Mouse (Mus musculus): ENCODE measurements at regions not wholly inside any gene's neighbourhood (a gene's known extent, or its start where the extent isn't known, plus 50 kb on each side); places are given as distances from the start of the nearest gene placed in this dataset.

DNA sequence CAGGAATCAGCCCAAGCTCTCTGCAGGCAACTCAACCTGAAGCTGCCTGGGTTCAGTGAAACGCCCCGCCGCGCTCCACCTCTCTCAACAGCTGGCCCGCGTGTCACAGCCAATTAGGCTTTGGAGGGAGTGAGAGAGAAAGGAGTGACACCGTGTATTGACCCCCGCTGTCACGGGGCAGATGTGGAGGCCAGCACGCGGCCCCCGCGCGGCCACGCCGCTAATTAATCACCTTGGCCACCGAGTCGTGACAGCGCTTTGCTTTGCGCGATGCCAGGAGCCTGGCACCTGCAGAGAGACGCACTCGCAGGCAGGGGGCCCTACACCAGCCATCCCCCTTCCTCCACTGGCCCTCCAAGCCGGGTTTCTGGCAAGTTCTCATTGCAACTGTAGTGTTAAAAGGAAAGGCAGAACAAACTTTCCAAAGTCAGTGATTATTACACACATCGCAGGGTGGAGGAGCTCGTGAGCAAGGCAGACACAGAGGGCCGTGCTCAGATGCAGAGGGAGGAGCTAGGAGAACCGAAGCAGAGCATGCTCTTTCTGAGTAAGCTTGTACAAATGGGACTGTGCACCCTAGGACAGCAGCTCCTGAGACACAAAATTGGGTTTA is 240.8 kb downstream of the Lmx1a start:
- H3K27me3 ChIP-seq (ENCODE audit: insufficient read depth, low read length) = no peaks in the 10 kb centered on the region
- no peak overlapping the region for H3K27ac ChIP-seq (ENCODE audit: low read depth)
- no peak overlapping the region for H3K4me3 ChIP-seq (ENCODE audit: low read depth, low read length)
- 4% methylated on average over 27 of the region's 28 CpGs for WGBS (ENCODE audit: insufficient replicate concordance)
- no peaks in the 10 kb centered on the region for H3K9me3 ChIP-seq (ENCODE audit: low read length)
- H3K4me2 ChIP-seq (ENCODE audit: low read depth, low read length) = peak overlapping the region; percentile 51
- TF ChIP-seq CTCF (IDR thresholded peaks at IDR 0.05; ENCODE audit: low read depth) (peak; percentile 19; the same call in 1 of the 2 replicates), EP300 (IDR thresholded peaks at IDR 0.05; ENCODE audit: low read depth) (no peak)
- no peaks in the 10 kb centered on the region for H3K36me3 ChIP-seq (replicated peaks; ENCODE audit: insufficient read depth, low read length)
- no peaks in the 10 kb centered on the region for H3K4me1 ChIP-seq (ENCODE audit: insufficient read depth)
- no peak for ATAC-seq
- H3K9ac ChIP-seq (replicated peaks) = no peak overlapping the region
- DNase-seq = no peak

DNA sequence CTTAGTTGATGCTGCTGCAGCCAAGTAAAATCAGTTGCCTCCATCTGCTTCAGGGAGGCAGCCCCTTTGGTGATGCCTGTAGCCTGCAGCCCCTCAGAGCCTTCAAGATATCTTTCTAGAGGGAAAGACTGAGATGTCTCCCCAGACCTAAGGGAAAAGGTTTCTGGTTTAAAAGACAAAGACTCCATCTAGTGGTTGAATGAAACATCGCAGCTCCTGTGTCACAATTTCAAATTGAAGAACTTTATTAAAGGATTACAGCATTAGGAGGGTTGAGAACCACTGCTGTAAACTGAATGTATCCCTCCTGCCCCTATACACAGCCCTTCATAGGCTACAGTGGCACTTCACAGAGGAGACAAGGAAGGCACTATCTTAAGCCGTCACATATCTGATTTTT is 243.1 kb downstream of the Lmx1a start:
- TF ChIP-seq EP300 (IDR thresholded peaks at IDR 0.05; ENCODE audit: low read depth) (no peak), CTCF (IDR thresholded peaks at IDR 0.05; ENCODE audit: low read depth) (peak; percentile 42)
- DNase-seq (no peak), ATAC-seq (no peak)
- Histone ChIP-seq H3K36me3 (replicated peaks; ENCODE audit: insufficient read depth, low read length) (no peaks in the 10 kb centered on the region), H3K4me1 (ENCODE audit: insufficient read depth) (no peaks in the 10 kb centered on the region), H3K4me3 (ENCODE audit: low read depth, low read length) (no peak overlapping the region), H3K4me2 (ENCODE audit: low read depth, low read length) (no peak overlapping the region), H3K9ac (replicated peaks) (no peak overlapping the region), H3K9me3 (ENCODE audit: low read length) (no peaks in the 10 kb centered on the region), H3K27me3 (ENCODE audit: insufficient read depth, low read length) (no peaks in the 10 kb centered on the region), H3K27ac (ENCODE audit: low read depth) (no peak overlapping the region)
- 31% methylated on average over 2 of the region's 2 CpGs for WGBS (ENCODE audit: insufficient replicate concordance)

DNA sequence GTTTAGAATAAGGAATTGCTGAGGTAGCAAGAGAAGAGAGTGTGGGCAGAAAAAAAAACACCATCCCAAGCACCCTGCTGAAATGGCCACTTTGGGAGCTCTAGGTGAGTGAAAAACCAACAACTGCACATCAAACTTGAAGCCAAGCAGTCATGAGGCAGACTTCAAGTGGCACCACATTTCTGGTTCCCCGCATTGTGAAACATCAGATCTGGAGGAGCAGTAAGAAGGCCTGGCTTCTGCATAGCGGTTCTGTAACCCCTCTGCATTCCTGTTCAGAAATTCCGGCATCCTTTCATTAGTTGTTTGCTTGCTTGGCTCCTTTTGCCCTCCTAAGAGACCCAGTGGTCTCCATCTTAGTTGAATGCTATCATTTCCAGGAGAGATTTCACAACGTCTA is 247.7 kb downstream of the Lmx1a start:
- 63% methylated on average over 4 of the region's 4 CpGs for WGBS (ENCODE audit: insufficient replicate concordance)

GRCm38 (mm10) chr1:167938176-167938575 is 249.1 kb downstream of the Lmx1a start:
- DNase-seq = no peak
- TF ChIP-seq CTCF (IDR thresholded peaks at IDR 0.05; ENCODE audit: low read depth) (no peak), EP300 (IDR thresholded peaks at IDR 0.05; ENCODE audit: low read depth) (no peak)
- Histone ChIP-seq H3K4me2 (ENCODE audit: low read depth, low read length) (no peak overlapping the region), H3K27me3 (ENCODE audit: insufficient read depth, low read length) (no peaks in the 10 kb centered on the region), H3K36me3 (replicated peaks; ENCODE audit: insufficient read depth, low read length) (no peaks in the 10 kb centered on the region), H3K4me1 (ENCODE audit: insufficient read depth) (no peaks in the 10 kb centered on the region), H3K27ac (ENCODE audit: low read depth) (no peak overlapping the region), H3K4me3 (ENCODE audit: low read depth, low read length) (no peak overlapping the region), H3K9me3 (ENCODE audit: low read length) (no peaks in the 10 kb centered on the region), H3K9ac (replicated peaks) (no peak overlapping the region)
- no peak for ATAC-seq
- WGBS (ENCODE audit: insufficient replicate concordance) = 54% methylated on average over 2 of the region's 2 CpGs

More for the DNA sequence above, 247.7 kb downstream of the Lmx1a start:
- Histone ChIP-seq H3K36me3 (replicated peaks; ENCODE audit: insufficient read depth, low read length) (no peaks in the 10 kb centered on the region), H3K9me3 (ENCODE audit: low read length) (no peaks in the 10 kb centered on the region), H3K27ac (ENCODE audit: low read depth) (no peak overlapping the region), H3K4me3 (ENCODE audit: low read depth, low read length) (no peak overlapping the region), H3K9ac (replicated peaks) (no peak overlapping the region), H3K4me1 (ENCODE audit: insufficient read depth) (no peaks in the 10 kb centered on the region), H3K4me2 (ENCODE audit: low read depth, low read length) (no peak overlapping the region), H3K27me3 (ENCODE audit: insufficient read depth, low read length) (no peaks in the 10 kb centered on the region)
- no peak for DNase-seq
- no peak for ATAC-seq
- no peak for TF ChIP-seq EP300 (IDR thresholded peaks at IDR 0.05; ENCODE audit: low read depth)
- TF ChIP-seq CTCF (IDR thresholded peaks at IDR 0.05; ENCODE audit: low read depth) = no peak

DNA sequence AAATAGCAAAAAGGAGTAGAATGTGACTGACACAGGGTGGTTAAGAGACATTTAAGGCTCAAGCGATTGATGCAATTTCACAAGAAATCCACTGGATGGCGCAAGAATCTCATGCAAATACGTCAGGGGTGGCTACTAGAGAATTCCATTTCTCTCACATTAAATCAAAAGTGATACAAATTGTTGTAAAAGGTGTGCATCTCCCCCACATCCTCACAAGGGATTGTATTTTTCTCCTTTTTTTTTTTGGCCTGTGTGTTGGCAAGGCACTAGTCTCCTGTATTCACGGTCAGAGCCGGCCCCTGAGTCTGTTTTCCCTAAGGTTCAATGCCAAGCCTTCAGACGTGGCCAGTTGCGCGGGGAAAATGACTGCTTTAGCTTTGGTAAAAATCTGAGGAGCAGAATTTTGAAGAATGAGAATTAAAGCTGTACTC is 253.0 kb downstream of the Lmx1a start:
- 50% methylated on average over 8 of the region's 8 CpGs for WGBS (ENCODE audit: insufficient replicate concordance)
- H3K9ac ChIP-seq (replicated peaks) = no peak overlapping the region
- no peak for DNase-seq
- H3K4me2 ChIP-seq (ENCODE audit: low read depth, low read length) = no peak overlapping the region
- TF ChIP-seq CTCF (IDR thresholded peaks at IDR 0.05; ENCODE audit: low read depth) (peak; percentile 70), EP300 (IDR thresholded peaks at IDR 0.05; ENCODE audit: low read depth) (no peak)
- no peaks in the 10 kb centered on the region for H3K9me3 ChIP-seq (ENCODE audit: low read length)
- H3K4me3 ChIP-seq (ENCODE audit: low read depth, low read length) = no peak overlapping the region
- H3K27ac ChIP-seq (ENCODE audit: low read depth) = no peak overlapping the region
- H3K36me3 ChIP-seq (replicated peaks; ENCODE audit: insufficient read depth, low read length) = no peaks in the 10 kb centered on the region
- H3K27me3 ChIP-seq (ENCODE audit: insufficient read depth, low read length) = no peaks in the 10 kb centered on the region
- no peaks in the 10 kb centered on the region for H3K4me1 ChIP-seq (ENCODE audit: insufficient read depth)
- no peak for ATAC-seq

DNA sequence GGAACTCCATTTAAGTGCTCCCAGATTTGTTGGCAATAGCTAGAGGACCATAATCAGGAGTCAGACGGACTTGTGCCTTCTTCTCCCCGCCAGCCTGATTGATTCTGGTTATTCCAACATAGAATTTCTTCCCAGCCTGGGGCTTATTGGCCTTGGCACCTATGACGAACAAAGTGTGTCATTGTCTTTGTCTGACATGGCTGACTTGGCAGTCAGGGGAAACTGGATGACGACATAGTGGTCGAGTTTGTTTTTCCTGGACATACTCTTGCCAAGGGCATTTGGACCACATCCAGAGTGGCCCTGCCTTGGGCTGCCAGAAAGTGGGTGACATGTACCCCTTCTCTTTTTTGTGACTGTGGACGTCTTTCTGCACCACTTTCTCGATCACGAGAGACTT is 254.1 kb downstream of the Lmx1a start:
- DNase-seq = no peak

More for the DNA sequence above, 254.1 kb downstream of the Lmx1a start:
- Histone ChIP-seq H3K4me3 (ENCODE audit: low read depth, low read length) (no peak overlapping the region), H3K27ac (ENCODE audit: low read depth) (no peak overlapping the region), H3K9ac (replicated peaks) (no peak overlapping the region), H3K4me2 (ENCODE audit: low read depth, low read length) (no peak overlapping the region), H3K9me3 (ENCODE audit: low read length) (no peaks in the 10 kb centered on the region), H3K4me1 (ENCODE audit: insufficient read depth) (no peaks in the 10 kb centered on the region), H3K36me3 (replicated peaks; ENCODE audit: insufficient read depth, low read length) (no peaks in the 10 kb centered on the region), H3K27me3 (ENCODE audit: insufficient read depth, low read length) (no peaks in the 10 kb centered on the region)
- ATAC-seq = no peak
- WGBS (ENCODE audit: insufficient replicate concordance) = 72% methylated on average over 8 of the region's 8 CpGs
- TF ChIP-seq CTCF (IDR thresholded peaks at IDR 0.05; ENCODE audit: low read depth) = no peak
- TF ChIP-seq EP300 (IDR thresholded peaks at IDR 0.05; ENCODE audit: low read depth) = no peak
